Mouse (Mus musculus): ENCODE measurements around the gene Lrp10.
A peak's percentile ranks its signal among the peaks of the same experiment; 100 is the strongest.

Lrp10 gene

GRCm38 (mm10) chr14:54433941-54434531, 29.9 kb upstream of the Lrp10 start:
- no peak for DNase-seq (ENCODE audit: low spot score)

- no peak for DNase-seq (ENCODE audit: low spot score)
Measured at GRCm38 (mm10) chr14:54435194-54435918, 28.6 kb upstream of the Lrp10 start.

- DNase-seq (ENCODE audit: low spot score): no peak
Measured at GRCm38 (mm10) chr14:54439155-54439554, 24.8 kb upstream of the Lrp10 start.

- DNase-seq (ENCODE audit: low spot score): no peak
Measured at GRCm38 (mm10) chr14:54439610-54440009, 24.3 kb upstream of the Lrp10 start.

- DNase-seq (ENCODE audit: low spot score): no peak
Measured at GRCm38 (mm10) chr14:54440538-54440937, 23.4 kb upstream of the Lrp10 start.

GRCm38 (mm10) chr14:54441365-54441764, 22.6 kb upstream of the Lrp10 start:
- no peak for DNase-seq (ENCODE audit: low spot score)

GRCm38 (mm10) chr14:54442548-54442947, 21.4 kb upstream of the Lrp10 start:
- no peak for DNase-seq (ENCODE audit: low spot score)

GRCm38 (mm10) chr14:54443196-54443595, 20.7 kb upstream of the Lrp10 start:
- DNase-seq (ENCODE audit: low spot score): no peak

GRCm38 (mm10) chr14:54443712-54444618, 20.0 kb upstream of the Lrp10 start:
- DNase-seq (ENCODE audit: low spot score): no peak

GRCm38 (mm10) chr14:54445476-54445875, 18.5 kb upstream of the Lrp10 start:
- no peak for DNase-seq (ENCODE audit: low spot score)

GRCm38 (mm10) chr14:54453566-54453965, 10.4 kb upstream of the Lrp10 start:
- DNase-seq (ENCODE audit: low spot score): no peak

GRCm38 (mm10) chr14:54454669-54455528, 9.0 kb upstream of the Lrp10 start:
- DNase-seq (ENCODE audit: low spot score): no peak

GRCm38 (mm10) chr14:54457907-54458569, 5.9 kb upstream of the Lrp10 start:
- DNase-seq (ENCODE audit: low spot score): no peak

- no peak for DNase-seq (ENCODE audit: low spot score)
Measured at GRCm38 (mm10) chr14:54462146-54462545, 1.8 kb upstream of the Lrp10 start.

GRCm38 (mm10) chr14:54463108-54463958, 604 bp upstream of the Lrp10 start:
- DNase-seq (ENCODE audit: low spot score): no peak

- peak; percentile 49 for DNase-seq (ENCODE audit: low spot score)
Measured at GRCm38 (mm10) chr14:54464293-54465005, 512 bp downstream of the Lrp10 start.

GRCm38 (mm10) chr14:54471467-54471866, 7.5 kb downstream of the Lrp10 start:
- no peak for DNase-seq (ENCODE audit: low spot score)

GRCm38 (mm10) chr14:54472671-54473070, 8.7 kb downstream of the Lrp10 start:
- no peak for DNase-seq (ENCODE audit: low spot score)

- DNase-seq (ENCODE audit: low spot score): no peak
Measured at GRCm38 (mm10) chr14:54474744-54475143, 10.8 kb downstream of the Lrp10 start.
